Mouse (Mus musculus) adrenal gland, adult (tissue): Measurements from ENCODE around the gene 1700067K01Rik.
"Not testable (repeated sequence)": the region's sequence is repeated elsewhere in the genome, so short reads cannot be mapped to it uniquely, and the experiment has no call there.

Source experiments
- DNase-seq, 2 experiments: peaks; one replicate each; pipeline ENCODE4 v3.0.0; 2022 to 2023; ENCODE audit warnings: low spot score in 1 of 2; ENCODE audit not compliant: inconsistent age in 2 of 2

The 1700067K01Rik gene

DNA sequence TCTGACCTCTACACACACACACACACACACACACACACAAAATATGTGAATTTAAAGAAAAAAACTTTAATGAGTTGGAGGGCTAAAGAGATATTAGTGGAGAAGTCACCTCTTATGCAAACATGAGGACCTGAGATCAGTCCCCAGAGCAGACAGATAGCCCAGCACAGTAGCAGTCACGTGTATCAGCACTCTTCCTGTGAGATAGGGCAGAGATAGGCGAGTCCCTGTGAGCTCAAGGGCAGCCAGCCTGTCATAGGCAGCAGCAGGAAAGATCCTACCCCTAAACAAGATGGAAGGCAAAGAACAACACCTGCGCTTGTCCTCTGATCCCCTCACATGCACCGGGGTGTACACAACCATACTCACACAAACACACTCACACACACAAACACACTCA lies 18.9 kb upstream of the 1700067K01Rik start:
- no peak for DNase-seq

GRCm38 (mm10) chr8:83983222-83983621 lies 18.1 kb upstream of the 1700067K01Rik start:
- not testable (repeated sequence) for DNase-seq

DNA sequence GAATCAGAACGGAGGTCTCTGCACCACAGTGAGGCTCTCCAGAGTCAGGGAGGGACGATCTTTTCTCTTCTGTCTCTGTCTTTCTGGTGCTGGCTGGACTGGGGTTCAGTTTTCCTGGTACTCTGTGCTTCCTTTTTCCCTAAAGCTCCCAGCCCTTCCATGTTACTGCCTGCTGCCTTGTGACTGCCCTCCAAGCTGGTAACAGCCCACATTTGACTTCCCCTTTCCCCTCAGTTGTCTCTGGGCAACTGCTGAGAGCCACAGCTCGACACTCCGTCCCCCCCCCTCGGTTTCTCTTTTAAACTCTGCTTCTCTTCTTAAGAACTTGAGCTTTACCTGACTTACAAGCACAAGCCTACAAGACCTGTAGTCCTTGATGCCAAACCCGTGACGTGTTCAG lies 12.1 kb upstream of the 1700067K01Rik start:
- no peak for DNase-seq

- DNase-seq = no peak
Observed at GRCm38 (mm10) chr8:83990170-83990569, 11.1 kb upstream of the 1700067K01Rik start.

- DNase-seq = peak in 1 of 2 experiments; percentile 62
Observed at GRCm38 (mm10) chr8:83992488-83992887, 8.8 kb upstream of the 1700067K01Rik start.

DNA sequence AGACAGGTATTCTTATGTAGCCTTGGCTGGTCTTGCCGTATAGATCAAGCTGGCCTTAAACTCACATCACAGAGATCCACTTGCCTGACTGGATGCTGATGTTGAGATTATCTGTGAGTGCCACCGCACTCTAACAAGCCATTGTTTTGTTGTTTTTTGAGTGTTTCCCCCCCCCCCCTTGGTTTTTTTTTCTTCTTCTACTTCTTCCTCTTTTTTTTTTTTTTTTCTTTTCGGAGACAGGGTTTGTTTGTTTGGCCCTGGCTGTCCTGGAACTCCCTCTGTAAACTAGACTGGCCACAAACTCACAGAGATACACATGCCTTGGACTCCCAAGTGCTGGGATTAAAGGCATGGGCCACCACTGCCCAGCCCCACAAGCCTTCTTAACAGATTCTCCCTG lies 7.3 kb upstream of the 1700067K01Rik start:
- no peak for DNase-seq

DNA sequence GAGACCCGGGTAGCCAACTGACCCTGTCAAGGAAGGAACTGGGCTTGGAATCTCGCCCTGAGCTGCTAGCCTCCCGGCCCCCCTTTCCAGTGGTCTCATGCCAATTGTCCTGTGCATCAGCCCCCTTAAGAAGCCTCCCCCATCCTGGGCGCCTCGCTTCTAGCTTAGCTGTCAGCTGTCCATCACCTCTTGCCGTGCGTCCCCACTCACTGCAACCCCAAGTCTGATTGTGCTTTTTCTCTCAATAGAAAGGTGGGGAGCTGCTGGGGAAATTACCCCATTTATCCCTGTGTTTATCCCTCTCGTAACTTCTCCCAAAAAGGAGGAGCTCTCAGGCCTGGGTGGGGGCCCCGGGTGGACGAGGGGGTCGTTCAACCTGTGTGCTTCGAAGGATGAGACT lies 5.3 kb upstream of the 1700067K01Rik start:
- peak in 1 of 2 experiments; percentile 46 for DNase-seq

DNA sequence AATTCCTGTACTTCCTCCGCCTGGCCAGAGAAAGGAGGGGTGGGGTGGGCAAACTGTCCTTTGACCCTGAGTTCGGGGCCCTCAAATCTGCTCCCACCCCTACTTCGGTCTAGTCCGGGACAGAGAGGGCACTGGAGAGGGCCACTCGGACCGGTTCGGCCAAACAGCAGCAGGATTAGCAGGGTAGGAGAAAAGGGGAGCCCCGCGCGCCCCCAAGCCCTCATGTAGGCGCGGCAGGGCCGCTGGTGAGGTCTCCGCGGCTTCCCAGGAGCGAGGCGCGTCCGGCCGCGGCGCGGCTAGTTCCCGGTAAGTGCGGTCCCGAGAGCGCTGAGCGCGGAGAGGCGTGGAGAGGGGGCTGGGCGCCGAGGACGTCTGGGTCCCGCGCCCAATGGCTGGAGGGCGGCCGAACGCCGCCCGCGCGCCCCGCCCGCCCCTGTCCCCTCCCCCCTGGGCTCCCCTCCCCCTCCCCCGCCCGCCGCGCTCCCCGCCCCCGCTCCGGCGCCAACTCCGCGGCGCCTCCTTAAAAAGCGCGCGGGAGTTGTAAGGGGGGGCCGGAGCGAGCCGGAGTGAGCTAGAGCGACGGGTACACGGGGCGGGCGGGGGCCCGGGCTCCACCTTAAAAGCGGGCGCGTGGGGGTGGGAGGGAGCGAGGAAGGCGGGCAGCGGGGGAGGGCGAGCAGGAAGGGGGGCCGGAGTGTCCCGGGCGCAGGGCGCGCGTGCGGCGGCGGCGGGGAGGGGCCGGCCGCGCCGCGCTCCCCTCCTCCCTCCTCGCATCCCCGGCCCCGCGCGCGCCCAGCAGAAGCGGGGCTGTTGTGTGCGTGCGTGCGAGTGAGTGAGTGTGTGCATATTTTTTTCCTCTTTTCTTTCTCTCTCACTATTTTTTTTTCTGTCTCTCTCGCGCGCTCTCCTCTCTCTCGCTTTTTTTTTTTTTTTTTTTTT lies 4.5 kb upstream of the 1700067K01Rik start:
- peak; percentile 93 to 96 for DNase-seq

- peak; percentile 70 to 80 for DNase-seq
Observed at GRCm38 (mm10) chr8:83997511-83998141, 3.7 kb upstream of the 1700067K01Rik start, which contains the start of gene Samd1. Gene Samd1, plus strand, starts transcription at chr8:83997672.

- DNase-seq = peak; percentile 73 to 89
Observed at GRCm38 (mm10) chr8:83998231-83999056, 2.9 kb upstream of the 1700067K01Rik start.

DNA sequence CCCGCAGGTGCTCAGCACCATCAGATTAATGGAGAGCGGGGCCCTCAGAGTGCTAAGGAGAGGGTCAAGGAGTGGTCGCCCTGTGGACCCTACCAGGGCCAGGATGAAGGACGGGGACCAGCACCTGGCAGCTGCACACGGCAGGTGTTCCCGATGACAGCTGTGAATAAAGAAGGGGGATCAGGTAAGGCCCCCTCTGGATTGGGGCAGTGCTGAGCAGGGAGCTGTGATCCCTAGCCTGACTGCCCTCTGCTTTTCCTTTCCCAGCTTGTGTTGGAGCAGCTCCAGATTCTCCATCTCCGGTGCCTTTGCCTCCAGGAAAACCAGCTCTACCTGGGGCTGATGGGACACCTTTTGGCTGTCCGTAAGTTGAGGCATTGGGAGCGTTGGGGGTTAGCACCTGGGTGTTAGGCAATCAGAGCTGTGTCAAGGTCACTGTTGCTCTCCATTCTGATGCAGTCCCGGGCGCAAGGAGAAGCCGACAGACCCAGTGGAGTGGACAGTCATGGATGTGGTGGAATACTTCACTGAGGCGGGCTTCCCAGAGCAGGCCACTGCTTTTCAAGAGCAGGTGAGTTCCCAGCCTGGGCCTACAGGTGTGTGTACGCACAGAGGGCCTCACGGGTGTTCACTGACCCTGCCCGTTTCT lies 2.1 kb upstream of the 1700067K01Rik start:
- DNase-seq = peak; percentile 45 to 69

DNA sequence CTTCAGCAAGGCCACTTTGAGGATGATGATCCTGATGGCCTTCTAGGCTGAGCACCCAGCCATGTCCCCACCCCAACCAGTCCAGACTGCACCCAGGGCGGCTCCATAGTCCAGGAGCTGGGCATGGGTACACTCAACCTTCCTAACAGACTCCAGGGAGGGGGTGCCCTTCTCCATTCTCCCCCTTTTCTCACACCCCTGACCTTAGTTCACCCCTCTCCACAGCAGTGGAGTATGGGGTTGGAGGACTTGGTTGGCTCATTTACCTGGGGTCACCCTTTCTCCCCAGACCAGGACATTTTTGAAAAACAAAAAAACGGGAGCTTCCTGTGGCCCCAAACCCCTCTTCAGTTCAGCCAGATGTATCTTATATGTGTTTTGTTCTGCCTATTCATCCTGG lies 1.5 kb upstream of the 1700067K01Rik start:
- no peak for DNase-seq

DNA sequence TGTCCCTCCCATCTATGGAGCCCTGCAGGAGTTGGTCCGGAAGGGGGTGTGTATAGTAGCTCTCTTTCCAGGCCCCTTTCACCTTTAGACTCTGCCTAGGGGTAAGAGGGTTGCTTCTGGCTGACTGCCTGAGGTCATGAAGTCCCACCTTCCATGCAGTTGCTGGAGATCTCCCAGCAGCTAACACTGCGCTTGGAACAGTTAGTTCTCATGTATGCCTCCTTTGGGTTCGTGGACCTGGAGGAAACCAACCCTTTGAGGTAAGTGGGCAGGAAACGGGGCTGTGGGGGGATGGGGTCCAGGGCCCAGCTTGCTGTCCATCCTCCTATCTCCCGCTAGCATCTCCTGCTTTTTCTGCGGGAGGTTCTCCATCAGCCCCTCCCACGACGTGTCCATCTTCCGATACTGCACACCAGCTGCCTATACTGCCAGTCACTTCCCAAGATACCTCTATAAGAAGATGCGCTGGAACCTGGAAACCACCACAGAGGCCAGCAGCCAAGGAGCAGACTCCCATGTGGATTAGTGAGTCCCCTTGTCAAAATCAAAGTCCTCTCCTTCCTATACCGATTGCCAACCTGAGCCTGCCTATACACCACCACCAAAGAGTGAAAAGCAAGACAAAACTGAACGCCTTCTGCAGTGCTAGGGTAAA lies 1.8 kb downstream of the 1700067K01Rik start:
- peak in 1 of 2 experiments; percentile 28 for DNase-seq

DNA sequence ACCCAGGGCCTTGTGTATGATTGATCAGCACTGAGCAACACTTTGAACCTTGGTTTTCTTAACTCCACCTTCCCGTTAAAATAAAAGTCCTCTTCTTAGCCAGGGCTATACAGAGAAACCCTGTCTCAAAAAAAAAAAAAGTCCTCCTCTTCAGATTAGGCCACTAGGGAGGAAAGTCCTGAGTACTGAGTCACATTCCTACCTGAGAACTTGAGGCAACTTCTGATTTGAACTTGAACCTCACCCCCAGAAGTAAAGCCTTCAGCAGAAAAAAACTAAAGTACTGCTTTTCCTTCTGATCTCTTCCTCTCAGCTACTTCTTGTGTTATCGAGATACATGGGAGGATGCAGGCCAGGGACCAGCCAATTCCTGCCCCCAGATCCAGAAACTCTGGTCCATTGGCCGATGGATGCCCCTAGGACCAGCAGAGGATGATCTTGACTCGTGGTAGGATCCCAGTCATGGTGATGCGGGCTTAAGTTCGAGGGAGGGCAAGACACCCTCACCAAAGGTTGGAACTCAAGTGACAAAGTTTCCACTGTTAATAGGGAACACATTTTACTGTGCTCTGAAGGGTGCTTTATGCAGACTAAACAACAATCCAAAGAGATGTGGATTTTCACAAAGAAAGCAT lies 2.4 kb downstream of the 1700067K01Rik start:
- peak in 1 of 2 experiments; percentile 55 for DNase-seq

GRCm38 (mm10) chr8:84004533-84005201 lies 3.4 kb downstream of the 1700067K01Rik start:
- peak; percentile 97 to 98 for DNase-seq

GRCm38 (mm10) chr8:84005502-84005901 lies 4.2 kb downstream of the 1700067K01Rik start:
- not testable (repeated sequence) for DNase-seq

DNA sequence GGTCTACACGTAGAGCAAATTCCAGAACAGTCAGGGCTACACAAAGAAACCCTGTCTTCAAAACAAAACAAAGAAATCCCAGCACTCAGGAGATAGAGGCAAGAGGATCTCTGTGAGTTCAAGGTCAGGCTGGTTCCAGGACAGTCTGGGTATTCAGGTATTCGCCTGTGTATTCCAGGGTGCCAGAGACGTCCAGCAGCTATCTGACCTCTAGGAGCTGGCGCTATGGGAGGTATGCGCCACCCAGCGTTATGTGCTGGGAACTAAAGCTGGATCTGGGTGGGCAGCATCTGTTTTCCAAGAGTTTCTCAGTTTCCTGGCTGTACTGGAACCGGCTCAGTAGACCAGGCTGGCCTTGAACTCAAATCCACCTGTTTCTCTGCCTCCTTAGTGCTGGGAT lies 7.1 kb downstream of the 1700067K01Rik start:
- DNase-seq = peak in 1 of 2 experiments; percentile 49

DNA sequence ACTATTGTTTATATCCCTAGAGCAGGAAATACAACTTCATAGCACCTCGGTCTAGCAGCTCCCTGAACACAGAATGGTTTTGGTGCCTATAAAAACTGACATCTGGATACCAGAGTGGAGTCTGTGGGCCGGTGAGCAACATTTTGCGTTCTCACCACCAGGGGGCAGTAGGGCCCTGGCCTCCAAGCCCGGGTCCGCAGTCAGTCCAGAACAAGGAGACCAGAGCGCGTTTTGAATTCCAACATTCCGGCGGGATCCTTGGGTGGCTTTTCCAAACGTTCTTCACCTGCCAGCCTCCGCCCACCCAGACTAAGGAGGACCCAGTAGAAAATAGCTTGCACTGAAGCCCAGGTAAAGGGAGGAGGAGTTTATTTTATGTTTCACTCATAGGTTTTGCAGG lies 8.6 kb downstream of the 1700067K01Rik start:
- DNase-seq = peak; percentile 88 to 96
